Mouse (Mus musculus) bone marrow macrophage, adult 2 months (primary cell): ENCODE data around the gene Fermt3. TPM values are rescaled to one million over a fixed set of nuclear protein-coding genes. Genes with fewer than 3 reads are reported as not detected.
A peak's percentile ranks its signal among the peaks of the same experiment; 100 is the strongest.
"Not testable (repeated sequence)": the region's sequence is repeated elsewhere in the genome, so short reads cannot be mapped to it uniquely, and the experiment has no call there.

ENCODE experiments used
- H3K27ac ChIP-seq: 2 replicates; pipeline ENCODE4 v1.5.1; 2012; ENCODE audit warnings: low read depth, low read length; ENCODE audit not compliant: insufficient read depth
- H3K4me1 ChIP-seq: 2 replicates; pipeline ENCODE4 v1.6.1; 2012; ENCODE audit warnings: low read length; ENCODE audit not compliant: control insufficient read depth, insufficient read depth
- H3K4me3 ChIP-seq: 2 replicates; pipeline ENCODE4 v1.5.1; 2012; ENCODE audit warnings: mild to moderate bottlenecking, low read length, moderate library complexity; ENCODE audit not compliant: insufficient read depth
- CTCF ChIP-seq: IDR thresholded peaks from 2 replicates; pipeline ENCODE4 v1.5.1; 2012; ENCODE audit warnings: low read depth, mild to moderate bottlenecking, low read length, moderate library complexity
- POLR2A ChIP-seq: IDR thresholded peaks from 2 replicates; pipeline ENCODE4 v1.6.1; 2012; ENCODE audit warnings: mild to moderate bottlenecking, low read depth, low read length, borderline replicate concordance
- polyA plus RNA-seq: library from polyadenylated mRNA; stranded (reverse); fragments of >200 nt; gene quantifications from 2 replicates; pipeline ENCODE4 v1.2.4, GENCODE M21; 2012; ENCODE audit not compliant: missing spikeins, insufficient read depth, insufficient read length

The Fermt3 gene
- polyA plus RNA-seq, 1 experiment = 190 TPM

- Histone ChIP-seq H3K4me1 (peaks cover 18% of the 10 kb centered on the region), H3K4me3 (peak overlapping the region; percentile 74), H3K27ac (peak overlapping the region; percentile 28; the same call in 1 of the 2 replicates)
- TF ChIP-seq POLR2A (no peak), CTCF (no peak)
Observed at GRCm38 (mm10) chr19:7057126-7057721, 38.0 kb upstream of the Fermt3 start.

- peaks cover 18% of the 10 kb centered on the region for H3K4me1 ChIP-seq
- TF ChIP-seq POLR2A (no peak), CTCF (no peak)
- peak within 1 kb of the TSS; percentile 74 for H3K4me3 ChIP-seq
- peak within 1 kb of the TSS; percentile 28; the same call in 1 of the 2 replicates for H3K27ac ChIP-seq
Observed at GRCm38 (mm10) chr19:7056248-7057087, 37.2 kb upstream of the Fermt3 start, which contains the start of gene Macrod1. Macrod1 (plus strand) TSS chr19:7056810.

DNA sequence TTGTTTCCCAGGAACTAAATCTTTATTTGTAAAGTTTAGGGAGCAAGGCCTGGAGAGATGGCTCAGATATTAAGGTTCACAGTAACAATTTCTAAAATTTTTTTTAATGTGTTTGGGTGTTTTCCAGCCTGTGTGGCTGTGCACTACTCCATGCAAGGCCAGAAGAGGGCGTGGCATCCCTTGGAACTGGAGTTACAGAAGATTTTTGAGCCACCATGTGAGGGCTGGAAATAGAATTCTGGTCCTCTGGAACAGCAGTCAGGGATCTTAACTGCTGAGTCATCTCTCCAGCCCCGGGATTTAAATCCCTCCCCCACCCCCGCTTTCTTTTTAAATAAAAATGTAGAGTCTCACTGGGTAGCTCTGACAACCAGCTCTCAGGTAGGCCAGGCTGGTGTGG, 35.9 kb upstream of the Fermt3 start:
- Histone ChIP-seq H3K4me1 (peaks cover 18% of the 10 kb centered on the region), H3K27ac (no peak overlapping the region), H3K4me3 (no peak overlapping the region)
- TF ChIP-seq POLR2A (no peak), CTCF (peak; percentile 24; the same call in 1 of the 2 replicates)

DNA sequence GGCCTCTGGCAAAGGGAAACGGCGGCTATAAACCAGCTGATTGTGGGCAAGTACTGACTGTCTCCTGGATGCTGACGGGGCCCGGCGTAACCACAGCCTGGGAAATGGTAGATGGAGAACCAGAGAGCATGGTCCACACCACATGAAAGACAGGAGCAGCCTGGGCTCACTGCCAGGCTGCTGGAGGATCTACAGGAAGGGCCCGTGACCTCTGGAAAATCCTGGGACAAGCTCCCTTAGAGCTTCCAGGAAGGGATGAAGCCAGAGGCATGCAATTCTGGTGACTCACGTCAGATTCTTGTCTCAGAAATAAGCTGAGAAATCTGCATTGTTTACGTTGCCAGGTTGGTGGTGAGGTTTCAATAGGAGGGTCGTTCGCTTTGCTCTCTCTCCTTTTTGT, 35.5 kb upstream of the Fermt3 start:
- H3K4me3 ChIP-seq = no peak overlapping the region
- no peak for TF ChIP-seq CTCF
- TF ChIP-seq POLR2A = no peak
- H3K4me1 ChIP-seq = peaks cover 18% of the 10 kb centered on the region
- H3K27ac ChIP-seq = no peak overlapping the region

- H3K4me3 ChIP-seq, H3K27ac ChIP-seq: not testable (repeated sequence)
- H3K4me1 ChIP-seq = peaks cover 18% of the 10 kb centered on the region
Observed at GRCm38 (mm10) chr19:7053382-7053781, 34.1 kb upstream of the Fermt3 start.

- TF ChIP-seq POLR2A (no peak), CTCF (no peak)
- no peak overlapping the region for H3K4me3 ChIP-seq
- H3K27ac ChIP-seq = no peak overlapping the region
- H3K4me1 ChIP-seq = peaks cover 3% of the 10 kb centered on the region; the same call in 1 of the 2 replicates
Observed at GRCm38 (mm10) chr19:7044706-7045105, 25.4 kb upstream of the Fermt3 start.

GRCm38 (mm10) chr19:7044279-7044678, 25.0 kb upstream of the Fermt3 start:
- peaks cover 3% of the 10 kb centered on the region; the same call in 1 of the 2 replicates for H3K4me1 ChIP-seq
- H3K4me3 ChIP-seq = no peak overlapping the region
- no peak for TF ChIP-seq POLR2A
- TF ChIP-seq CTCF = no peak
- H3K27ac ChIP-seq = no peak overlapping the region

- Histone ChIP-seq H3K4me3 (no peak overlapping the region), H3K27ac (no peak overlapping the region), H3K4me1 (peaks cover 11% of the 10 kb centered on the region)
- TF ChIP-seq CTCF (no peak), POLR2A (no peak)
Observed at GRCm38 (mm10) chr19:7041171-7041570, 21.9 kb upstream of the Fermt3 start.

GRCm38 (mm10) chr19:7040637-7041130, 21.4 kb upstream of the Fermt3 start:
- peak overlapping the region; percentile 61 for H3K27ac ChIP-seq
- peak overlapping the region; percentile 66 for H3K4me3 ChIP-seq
- no peak for TF ChIP-seq POLR2A
- no peak for TF ChIP-seq CTCF
- H3K4me1 ChIP-seq = peaks cover 11% of the 10 kb centered on the region
